Comparison of ENCODE assay signal across 19 mouse cellular contexts in genomic region chr5:90518356-90519100, GRCm38 (mm10). TPM values are rescaled to one million over a fixed set of nuclear protein-coding genes. Genes with fewer than 3 reads are reported as not detected.
DNase-seq lines count a peak whose midpoint lies in the region; ATAC-seq lines count a peak whose summit lies in the region.
"Had no signal": no experiment of that assay in that cellular context is flagged by ENCODE, and none has a peak within 500 bp of the region (broad histone marks: within the 10 kb centered on the region; RNA-seq: fewer than 3 reads in every experiment).

Gene Afm (plus strand): TSS chr5:90518932.

- no peak within 1 kb of the TSS for H3K9ac ChIP-seq in hindbrain, embryonic 14.5 days
- no peak within 1 kb of the TSS for H3K9ac ChIP-seq in hindbrain, embryonic 13.5 days
- H3K9ac ChIP-seq in kidney, embryonic 15.5 days = no peak within 1 kb of the TSS
- no peak within 1 kb of the TSS for H3K9ac ChIP-seq in liver, embryonic 11.5 days (ENCODE audit: low read depth, low read length)
- no peak within 1 kb of the TSS for H3K9ac ChIP-seq in stomach, embryonic 16.5 days (ENCODE audit: low read length)
- H3K9ac ChIP-seq in midbrain, embryonic 13.5 days (replicated peaks) = no peak within 1 kb of the TSS

- no peak for ATAC-seq in hindbrain, embryonic 14.5 days (ENCODE audit: low FRiP score)
- no peak for ATAC-seq in hindbrain, embryonic 13.5 days (ENCODE audit: low FRiP score)
- peak; percentile 79 for ATAC-seq in kidney, embryonic 15.5 days (replicated peaks; ENCODE audit: low FRiP score)
- 0 out of 2 replicates have a peak, but pooled peaks have one; percentile 20 for ATAC-seq in liver, embryonic 11.5 days (replicated peaks; ENCODE audit: low FRiP score)
- no peak for ATAC-seq in stomach, embryonic 16.5 days (ENCODE audit: insufficient read depth, low FRiP score)
- ATAC-seq in midbrain, embryonic 13.5 days = no peak
- ATAC-seq: lung, postnatal 0 days; Patski had no signal

- no peaks in the 10 kb centered on the region for H3K36me3 ChIP-seq in hindbrain, embryonic 14.5 days (replicated peaks; ENCODE audit: control insufficient read depth, insufficient read depth)
- H3K36me3 ChIP-seq in hindbrain, embryonic 13.5 days = no peaks in the 10 kb centered on the region
- H3K36me3 ChIP-seq in kidney, embryonic 15.5 days = no peaks in the 10 kb centered on the region
- H3K36me3 ChIP-seq in liver, embryonic 11.5 days (ENCODE audit: control insufficient read depth, insufficient read depth, low read length) = no peaks in the 10 kb centered on the region
- H3K36me3 ChIP-seq in stomach, embryonic 16.5 days (ENCODE audit: control insufficient read depth, insufficient read depth, low read length) = no peaks in the 10 kb centered on the region
- H3K36me3 ChIP-seq in midbrain, embryonic 13.5 days = no peaks in the 10 kb centered on the region

- H3K4me3 ChIP-seq in hindbrain, embryonic 14.5 days (replicated peaks; ENCODE audit: low read length) = no peak within 1 kb of the TSS
- no peak within 1 kb of the TSS for H3K4me3 ChIP-seq in hindbrain, embryonic 13.5 days
- H3K4me3 ChIP-seq in kidney, embryonic 15.5 days (replicated peaks) = no peak within 1 kb of the TSS
- H3K4me3 ChIP-seq in liver, embryonic 11.5 days (ENCODE audit: low read depth, low read length) = no peak within 1 kb of the TSS
- no peak within 1 kb of the TSS for H3K4me3 ChIP-seq in stomach, embryonic 16.5 days (replicated peaks; ENCODE audit: low read length)
- no peak within 1 kb of the TSS for H3K4me3 ChIP-seq in midbrain, embryonic 13.5 days (replicated peaks)

- no peaks in the 10 kb centered on the region for H3K9me3 ChIP-seq in hindbrain, embryonic 14.5 days (ENCODE audit: control insufficient read depth, low read length)
- H3K9me3 ChIP-seq in hindbrain, embryonic 13.5 days = no peaks in the 10 kb centered on the region
- H3K9me3 ChIP-seq in kidney, embryonic 15.5 days (replicated peaks) = no peaks in the 10 kb centered on the region
- H3K9me3 ChIP-seq in liver, embryonic 11.5 days (ENCODE audit: control insufficient read depth, low read length) = no peaks in the 10 kb centered on the region
- no peaks in the 10 kb centered on the region for H3K9me3 ChIP-seq in stomach, embryonic 16.5 days (replicated peaks; ENCODE audit: control insufficient read depth, low read length)
- no peaks in the 10 kb centered on the region for H3K9me3 ChIP-seq in midbrain, embryonic 13.5 days

- H3K4me2 ChIP-seq in hindbrain, embryonic 14.5 days (replicated peaks) = no peak within 1 kb of the TSS
- H3K4me2 ChIP-seq in hindbrain, embryonic 13.5 days = no peak within 1 kb of the TSS
- no peak within 1 kb of the TSS for H3K4me2 ChIP-seq in kidney, embryonic 15.5 days
- H3K4me2 ChIP-seq in liver, embryonic 11.5 days = no peak within 1 kb of the TSS
- peak within 1 kb of the TSS; percentile 29; the same call in 1 of the 2 replicates for H3K4me2 ChIP-seq in stomach, embryonic 16.5 days (ENCODE audit: low read depth, low read length)
- no peak within 1 kb of the TSS for H3K4me2 ChIP-seq in midbrain, embryonic 13.5 days (replicated peaks)

- no peaks in the 10 kb centered on the region for H3K27me3 ChIP-seq in hindbrain, embryonic 14.5 days (ENCODE audit: control insufficient read depth, insufficient read depth, low read length)
- H3K27me3 ChIP-seq in hindbrain, embryonic 13.5 days = no peaks in the 10 kb centered on the region
- H3K27me3 ChIP-seq in kidney, embryonic 15.5 days = no peaks in the 10 kb centered on the region
- no peaks in the 10 kb centered on the region for H3K27me3 ChIP-seq in liver, embryonic 11.5 days (replicated peaks; ENCODE audit: control insufficient read depth, insufficient read depth, low read length)
- no peaks in the 10 kb centered on the region for H3K27me3 ChIP-seq in stomach, embryonic 16.5 days (ENCODE audit: control insufficient read depth, insufficient read depth, low read length)
- H3K27me3 ChIP-seq in midbrain, embryonic 13.5 days = no peaks in the 10 kb centered on the region

- no peaks in the 10 kb centered on the region for H3K4me1 ChIP-seq in hindbrain, embryonic 14.5 days (replicated peaks; ENCODE audit: control insufficient read depth, insufficient read depth, low read length)
- no peaks in the 10 kb centered on the region for H3K4me1 ChIP-seq in hindbrain, embryonic 13.5 days (replicated peaks)
- no peaks in the 10 kb centered on the region for H3K4me1 ChIP-seq in kidney, embryonic 15.5 days
- H3K4me1 ChIP-seq in liver, embryonic 11.5 days (replicated peaks; ENCODE audit: control insufficient read depth, insufficient read depth, low read length) = no peaks in the 10 kb centered on the region
- H3K4me1 ChIP-seq in stomach, embryonic 16.5 days (ENCODE audit: control insufficient read depth, insufficient read depth, low read length) = no peaks in the 10 kb centered on the region
- no peaks in the 10 kb centered on the region for H3K4me1 ChIP-seq in midbrain, embryonic 13.5 days (replicated peaks)

- WGBS in hindbrain, embryonic 14.5 days = 91% methylated on average over 6 of the region's 6 CpGs
- 88% methylated on average over 6 of the region's 6 CpGs for WGBS in hindbrain, embryonic 13.5 days
- WGBS in kidney, embryonic 15.5 days = 59% methylated on average over 6 of the region's 6 CpGs
- 72% methylated on average over 6 of the region's 6 CpGs for WGBS in liver, embryonic 11.5 days
- 43% methylated on average over 6 of the region's 6 CpGs for WGBS in stomach, embryonic 16.5 days
- WGBS in midbrain, embryonic 13.5 days = 92% methylated on average over 6 of the region's 6 CpGs

- peak; percentile 1 for DNase-seq in hindbrain, embryonic 14.5 days (ENCODE audit: low spot score)
- DNase-seq in liver, embryonic 11.5 days (ENCODE audit: low spot score) = no peak
- no peak for DNase-seq in embryo, embryonic 10.5 days (ENCODE audit: low spot score)
- no peak for DNase-seq in thymus, postnatal 0 days (ENCODE audit: low spot score)
- DNase-seq: cerebellum, adult 2 months; spleen, adult 18-20 months had no signal

- H3K27ac ChIP-seq in hindbrain, embryonic 14.5 days = no peak within 1 kb of the TSS
- H3K27ac ChIP-seq in hindbrain, embryonic 13.5 days = no peak within 1 kb of the TSS
- H3K27ac ChIP-seq in kidney, embryonic 15.5 days = peak within 1 kb of the TSS; percentile 82
- H3K27ac ChIP-seq in liver, embryonic 11.5 days (ENCODE audit: low read depth, low read length) = no peak within 1 kb of the TSS
- peak within 1 kb of the TSS; percentile 69 for H3K27ac ChIP-seq in stomach, embryonic 16.5 days (ENCODE audit: low read length)
- H3K27ac ChIP-seq in midbrain, embryonic 13.5 days = no peak within 1 kb of the TSS

RNA-seq across cellular contexts. Expression of gene Afm, which starts in this region (rescaled TPM):
- not detected in 2 replicates for polyA plus RNA-seq in hindbrain, embryonic 14.5 days (2014; fragmentation: Nextera tagmentation; extraction: Ambion mirVana)
- not detected in 2 replicates for polyA plus RNA-seq in hindbrain, embryonic 13.5 days (2015; fragmentation: Nextera tagmentation; extraction: Ambion mirVana)
- polyA plus RNA-seq in kidney, embryonic 15.5 days (2015; fragmentation: Nextera tagmentation; extraction: Ambion mirVana) = 7.8 and 8.0 TPM in 2 replicates
- polyA plus RNA-seq in liver, embryonic 11.5 days (2014; fragmentation: Nextera tagmentation; extraction: Ambion mirVana) = 8.8 and 11.4 TPM in 2 replicates
- polyA plus RNA-seq in stomach, embryonic 16.5 days (2015; fragmentation: Nextera tagmentation; extraction: Ambion mirVana) = 6.1 and 6.9 TPM in 2 replicates
- not detected in 2 replicates for polyA plus RNA-seq in midbrain, embryonic 13.5 days (2015; fragmentation: Nextera tagmentation; extraction: Ambion mirVana)
- polyA plus RNA-seq in thymus, postnatal 0 days (2015; fragmentation: Nextera tagmentation; extraction: Ambion mirVana) = not detected in 2 replicates
- polyA plus RNA-seq: cerebellum, adult 2 months; cortical plate, adult 2 months; embryonic facial prominence, embryonic 14.5 days; forebrain, embryonic 11.5 days; heart, embryonic 14.5 days; limb, embryonic 11.5 days; lung, postnatal 0 days; neural tube, embryonic 14.5 days; urinary bladder, adult 2 months had no signal

Comparison
In these comparisons a context has a peak if more than half of its experiments do, and no peak if none do; other contexts are left out.
1. Peak in DNase-seq in hindbrain, embryonic 14.5 days; RNA of the gene not detected or under 1 TPM.
2. ATAC-seq: peak in kidney, embryonic 15.5 days (single experiment) and liver, embryonic 11.5 days (single experiment); none in hindbrain, embryonic 14.5 days (single experiment), hindbrain, embryonic 13.5 days (single experiment), stomach, embryonic 16.5 days (single experiment) and midbrain, embryonic 13.5 days (single experiment).
3. H3K27ac ChIP-seq: peak in kidney, embryonic 15.5 days (single experiment) and stomach, embryonic 16.5 days (single experiment); none in hindbrain, embryonic 14.5 days (single experiment), hindbrain, embryonic 13.5 days (single experiment), liver, embryonic 11.5 days (single experiment) and midbrain, embryonic 13.5 days (single experiment).